Mouse (Mus musculus) cerebellum, adult 11 months (tissue): ENCODE results near the gene Dzip1.

Source experiments
- DNase-seq: peaks from one replicate; pipeline ENCODE4 v3.0.0; 2022

Dzip1 gene

DNA sequence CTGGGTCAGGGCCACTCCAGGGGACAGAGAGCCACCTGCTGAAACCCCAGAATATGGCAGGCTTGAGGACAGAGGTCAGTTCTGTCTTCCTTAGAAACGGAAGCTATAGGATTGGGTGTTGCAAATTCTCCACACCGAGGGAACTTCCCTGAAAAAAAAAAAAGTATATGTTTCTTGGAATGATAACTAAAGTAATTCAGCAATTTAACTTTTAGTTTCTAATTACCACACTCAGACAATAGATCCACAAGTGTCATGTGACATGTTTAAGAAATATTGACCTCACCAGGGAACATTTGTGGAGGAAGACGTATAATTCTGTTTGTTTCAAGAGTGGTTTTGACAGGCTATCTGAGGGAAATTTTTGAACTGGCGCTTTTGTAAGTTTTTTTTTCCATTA, 93.7 kb downstream of the Dzip1 start:
- DNase-seq, result no peak

DNA sequence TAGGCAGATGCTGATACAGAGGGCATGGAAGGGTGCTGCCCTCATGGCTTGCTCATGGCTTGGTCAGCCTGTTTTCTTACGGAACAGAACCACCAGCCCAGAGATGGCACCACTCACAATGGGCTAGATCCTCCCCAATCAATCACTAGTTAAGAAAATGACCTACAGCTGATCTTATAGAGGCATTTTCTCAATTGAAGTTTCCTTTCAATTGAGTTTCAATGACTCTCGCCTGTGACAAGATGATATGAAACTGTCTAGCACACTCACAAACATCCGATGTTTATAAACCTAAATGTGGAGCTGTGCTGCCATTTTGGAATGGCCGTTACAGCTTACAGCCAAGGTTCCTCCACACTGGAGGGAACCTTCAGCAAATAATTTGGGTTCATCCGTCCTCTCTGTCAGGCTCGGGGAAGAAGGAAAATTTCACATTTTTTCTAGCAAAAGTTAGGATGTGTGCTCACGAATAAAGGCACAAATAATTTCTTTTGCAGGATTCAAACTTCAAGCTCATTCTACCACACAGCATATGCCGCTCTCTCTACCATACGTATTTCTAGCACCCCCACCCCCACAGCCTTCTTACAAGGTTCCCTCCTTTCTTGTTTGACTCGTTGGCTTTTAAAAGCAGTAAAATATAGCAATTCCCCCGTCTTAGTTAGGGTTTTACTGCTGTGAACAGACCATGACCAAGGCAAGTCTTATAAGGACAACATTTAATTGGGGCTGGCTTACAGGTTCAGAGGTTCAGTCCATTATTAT, 95.7 kb downstream of the Dzip1 start:
- no peak for DNase-seq

DNA sequence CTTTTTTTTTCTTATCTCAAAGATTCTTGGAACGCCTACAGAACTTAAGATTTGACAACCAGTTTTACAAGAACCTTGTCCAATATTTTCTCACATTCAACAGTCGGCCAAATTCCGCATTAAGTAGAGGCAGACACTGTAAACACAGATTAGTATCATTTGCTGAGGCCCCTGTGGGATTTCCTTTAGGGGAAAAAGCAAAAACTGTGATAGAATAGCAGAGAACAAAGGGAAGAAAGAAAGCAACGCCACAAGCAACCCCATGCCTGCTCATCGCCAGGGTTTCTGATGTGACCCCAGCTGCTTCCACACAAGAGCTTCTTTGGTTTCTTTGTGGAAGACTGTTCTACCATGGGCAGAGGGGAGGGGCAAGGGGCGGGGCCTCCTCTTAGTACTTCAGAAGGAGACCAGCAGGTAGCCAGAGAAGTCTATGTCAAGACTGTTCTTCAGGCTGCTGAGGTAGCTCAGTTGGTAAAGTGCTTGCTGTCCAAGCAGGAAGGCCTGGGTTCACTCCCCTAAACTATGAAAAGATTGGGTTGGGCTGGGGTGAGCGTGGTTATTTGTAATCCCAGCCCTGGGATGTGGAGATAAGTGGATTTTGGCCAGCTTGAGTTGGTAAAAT, 97.9 kb downstream of the Dzip1 start:
- no peak for DNase-seq

DNA sequence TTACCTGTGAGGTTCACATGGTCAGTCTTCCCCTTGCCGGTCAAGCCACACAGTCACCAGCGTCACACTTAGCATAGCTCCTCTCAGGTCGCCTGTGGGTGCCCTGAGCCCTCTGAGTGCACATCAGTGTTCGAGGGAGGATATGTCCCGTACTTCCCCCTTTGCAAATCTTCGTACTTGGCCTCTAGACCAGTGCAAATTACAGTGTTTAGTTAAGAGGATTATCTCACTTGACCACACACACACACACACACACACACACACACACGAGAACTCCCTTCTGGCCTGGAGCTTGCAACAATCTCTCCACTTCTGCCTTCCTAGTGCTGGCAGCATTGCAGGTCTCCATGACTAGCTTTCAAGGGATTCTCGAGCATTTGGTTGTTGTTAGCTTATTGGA, 98.9 kb downstream of the Dzip1 start:
- DNase-seq, result no peak
